Mouse (Mus musculus): ENCODE measurements around the gene Mast1.

Mast1 gene

DNA sequence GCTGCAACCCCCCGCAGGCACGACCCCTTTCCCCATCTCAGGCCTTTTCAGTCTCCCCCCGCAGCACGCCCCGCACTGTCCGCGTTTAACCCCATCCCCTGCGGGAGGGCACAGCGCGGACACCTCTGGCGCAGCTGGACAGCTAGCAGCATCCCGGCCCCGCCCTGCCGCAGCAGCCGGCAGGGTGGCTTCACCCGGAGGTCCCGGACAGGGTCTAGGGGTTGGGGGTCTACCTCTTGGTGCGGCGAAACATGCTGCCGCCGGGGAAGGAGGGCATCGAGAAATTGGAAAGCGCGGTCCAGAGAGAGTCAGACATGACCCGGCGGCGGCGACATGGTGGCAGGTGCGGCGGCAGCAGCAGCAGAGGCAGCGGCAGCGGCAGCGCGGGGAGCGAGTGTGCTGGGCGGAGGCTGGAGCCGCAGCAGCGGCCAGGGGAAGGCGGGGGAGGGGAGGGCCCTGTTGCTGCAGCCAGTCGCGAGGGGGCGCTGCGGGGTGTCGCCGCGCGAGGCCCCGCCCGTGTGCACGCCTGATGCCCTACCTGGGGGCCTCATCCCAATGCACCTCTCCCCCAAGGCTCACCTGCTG lies at the start of gene Mast1:
Mast1 (minus strand) TSS at position 398 of the 585 bp plus-strand sequence.
- no peak for DNase-seq

DNA sequence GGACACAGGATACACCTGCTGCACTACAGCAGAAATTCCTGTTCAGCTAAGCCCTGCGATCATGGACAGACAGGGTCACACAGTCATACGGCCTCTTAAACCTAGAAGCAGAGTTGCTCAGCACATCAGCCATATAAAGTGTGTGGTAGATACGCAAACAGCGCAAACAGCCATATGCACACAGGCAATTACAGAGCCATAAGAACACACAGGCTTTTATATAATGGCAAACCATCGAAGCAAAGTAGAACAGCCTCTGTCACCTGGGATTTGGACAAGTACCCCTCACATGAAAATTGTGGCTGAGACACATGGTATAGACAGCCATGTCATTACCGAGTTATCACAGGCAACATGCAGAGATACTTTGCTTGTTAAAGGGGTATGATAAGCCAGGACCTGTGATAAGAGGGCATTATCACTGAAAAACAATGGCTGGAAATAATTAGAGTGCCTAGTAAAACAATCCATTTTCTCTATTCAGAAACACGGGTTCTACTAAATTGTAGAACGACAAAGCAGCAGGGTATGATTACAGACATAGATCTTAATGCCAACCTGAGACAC lies 49.3 kb upstream of the Mast1 start:
- DNase-seq, result no peak

DNA sequence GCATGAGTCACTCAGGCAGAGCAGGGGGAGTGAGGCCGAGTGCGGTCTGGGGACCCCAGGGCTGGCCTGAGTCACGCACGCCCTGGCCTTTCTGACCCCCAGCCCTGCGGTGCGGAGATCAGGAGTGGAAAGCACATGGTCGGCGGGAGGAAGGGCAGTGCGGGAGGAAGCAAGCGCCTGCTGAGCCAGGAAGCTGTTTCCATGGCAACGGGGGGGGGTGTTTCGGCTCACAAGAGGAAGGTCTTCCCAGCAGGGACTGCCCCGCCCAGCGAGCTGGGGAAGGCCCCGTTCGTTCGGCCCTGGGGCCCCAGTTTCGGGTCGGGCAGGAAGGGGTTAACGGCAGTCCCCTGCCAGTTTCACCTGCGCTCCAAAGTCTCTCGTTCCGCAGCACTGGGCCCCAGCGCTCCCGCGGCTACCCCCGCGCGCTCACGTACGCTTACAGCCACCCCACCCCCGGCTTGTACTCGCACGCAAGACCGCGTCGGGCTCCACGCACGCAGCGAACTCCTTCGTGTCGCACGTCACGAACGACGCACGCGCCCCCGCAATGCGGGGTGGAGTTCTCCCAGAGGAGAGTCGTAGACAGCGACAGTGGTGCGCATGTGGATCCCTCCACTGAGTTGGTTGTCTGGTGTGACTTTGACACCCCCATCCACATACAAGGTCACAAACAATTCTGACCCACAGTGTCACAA lies 48.7 kb upstream of the Mast1 start:
- peak; percentile 93 for DNase-seq

DNA sequence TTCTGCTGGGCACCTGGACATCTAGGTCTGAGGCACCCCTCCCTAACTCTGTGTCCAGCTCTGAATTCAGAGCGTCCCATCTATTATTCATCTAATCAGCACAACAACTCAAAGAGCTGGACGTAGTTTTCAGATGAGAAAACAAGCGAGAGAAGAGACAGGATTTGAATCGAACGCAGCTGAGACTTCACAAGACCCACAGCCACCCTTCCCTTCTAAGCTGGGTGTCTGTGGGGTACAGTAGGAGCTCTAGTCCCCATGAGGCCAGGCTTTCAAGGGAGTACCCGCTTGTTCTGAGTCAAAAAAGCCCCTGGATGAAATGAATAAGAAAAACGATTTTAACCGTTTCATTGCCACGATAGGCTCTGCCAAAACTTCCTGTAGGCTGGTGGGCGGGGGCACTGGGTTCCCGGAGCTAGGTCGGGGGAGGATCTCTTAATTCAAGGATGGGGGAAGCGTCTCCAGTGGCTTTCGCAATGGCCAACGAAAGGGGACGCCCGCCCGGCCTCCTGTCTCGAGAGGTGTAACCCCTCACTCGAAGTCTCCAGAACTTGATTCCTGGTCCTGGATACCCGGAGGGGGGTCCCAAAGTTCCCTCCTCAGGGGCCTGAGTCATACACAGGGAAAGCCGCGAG lies 48.0 kb upstream of the Mast1 start:
- DNase-seq, result no peak

DNA sequence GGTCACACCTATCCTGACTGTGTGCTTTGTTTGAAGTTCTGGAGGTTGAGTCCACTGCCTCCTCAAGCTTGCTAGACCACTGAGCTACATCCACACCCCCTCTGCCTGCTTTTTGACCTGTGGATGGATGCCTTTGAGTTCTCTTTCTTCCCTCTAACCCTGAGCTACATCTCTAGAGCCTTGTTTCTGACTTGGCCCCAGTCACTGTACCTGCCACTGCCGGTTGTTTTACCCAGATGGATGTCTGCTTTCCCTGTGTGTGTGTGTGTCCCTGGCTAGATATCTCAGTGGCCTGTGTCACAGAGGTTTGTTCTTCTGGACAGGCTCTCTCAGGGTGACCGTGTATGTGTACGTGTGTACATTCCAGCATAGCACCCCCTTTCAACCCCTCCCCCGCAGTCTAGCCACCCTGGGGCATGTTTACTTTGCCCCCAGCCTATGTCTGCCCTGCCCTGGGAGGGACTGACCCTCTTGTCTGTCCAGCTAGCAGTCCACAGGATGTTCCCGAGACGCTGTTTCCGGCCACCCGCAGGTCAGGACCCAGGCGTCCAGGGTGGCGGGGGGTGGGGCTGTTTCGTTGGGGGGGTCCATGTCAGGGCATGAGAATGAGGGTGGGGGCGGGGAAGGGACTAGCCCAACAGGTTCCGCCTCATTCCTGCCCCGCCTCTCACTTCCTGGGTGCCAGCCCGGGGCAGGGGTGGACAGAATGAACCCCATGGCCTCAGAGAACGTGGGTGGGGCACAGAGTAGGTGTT lies 47.3 kb upstream of the Mast1 start:
- peak; percentile 82 for DNase-seq

DNA sequence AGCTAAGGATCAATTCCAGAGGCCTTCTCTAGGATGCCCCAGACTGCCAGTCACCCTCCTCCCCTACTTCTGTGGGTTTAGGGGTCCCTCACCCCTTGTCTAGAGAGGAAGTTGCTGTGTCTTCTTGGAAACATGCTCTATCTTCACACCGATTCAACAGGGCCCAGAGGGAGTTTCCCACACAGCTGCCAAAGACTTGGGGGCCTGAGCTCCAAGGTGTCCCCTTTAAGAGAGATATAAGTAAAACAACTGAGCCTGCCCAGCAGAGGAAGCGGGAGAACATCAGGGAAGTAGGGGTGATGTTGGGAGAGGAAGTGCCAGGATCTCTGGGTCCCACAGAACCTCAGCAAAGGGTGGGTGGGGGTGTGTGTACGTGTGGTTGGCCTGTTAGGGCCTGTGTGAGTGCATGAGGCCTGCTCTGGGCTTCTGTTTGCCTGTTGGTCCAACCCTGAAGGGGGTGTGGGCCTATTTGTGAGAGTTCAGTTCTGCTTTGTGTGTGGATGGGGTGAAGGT lies 45.4 kb upstream of the Mast1 start:
- DNase-seq, result no peak

DNA sequence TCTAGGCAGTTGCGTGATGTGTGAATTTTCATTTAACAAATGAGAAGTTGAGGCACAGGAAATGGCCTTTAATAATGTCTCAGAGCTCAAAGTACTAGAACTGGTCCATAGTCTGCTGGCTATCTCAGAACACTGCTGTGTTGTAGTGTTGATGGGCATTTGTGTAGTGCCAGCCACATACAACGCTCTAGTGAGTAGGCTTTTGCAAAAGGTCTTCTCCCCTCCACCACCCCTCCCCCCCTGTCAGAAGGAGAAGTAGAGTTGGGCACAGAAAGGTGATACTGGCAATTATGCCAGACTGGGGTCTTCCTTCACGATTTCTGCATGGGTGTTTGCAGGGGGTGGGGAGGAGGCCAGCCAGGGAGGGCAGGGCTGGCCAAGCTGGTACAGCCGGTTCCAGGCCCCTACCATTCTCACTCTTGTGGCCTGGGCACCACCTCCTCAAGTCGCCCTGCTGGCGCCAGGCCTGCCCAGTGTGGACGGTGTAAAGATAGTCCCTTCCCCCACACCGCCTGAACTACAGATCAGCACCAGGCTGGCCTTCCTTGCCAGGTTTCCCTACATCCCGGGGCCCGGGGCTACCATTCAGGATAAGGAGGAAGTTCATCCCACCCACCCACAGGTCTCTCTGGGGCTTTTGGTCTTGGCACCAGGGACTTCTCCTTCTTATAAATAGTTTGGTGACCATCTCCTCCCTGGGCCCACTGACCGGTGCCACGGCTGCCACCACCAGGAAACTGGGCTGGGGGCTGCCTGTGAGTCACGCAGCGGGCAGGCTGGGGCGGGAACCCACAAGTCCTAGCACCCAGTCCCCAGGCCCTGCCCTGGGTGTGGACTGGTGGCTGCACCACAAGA lies 44.7 kb upstream of the Mast1 start:
- DNase-seq, result peak; percentile 77

DNA sequence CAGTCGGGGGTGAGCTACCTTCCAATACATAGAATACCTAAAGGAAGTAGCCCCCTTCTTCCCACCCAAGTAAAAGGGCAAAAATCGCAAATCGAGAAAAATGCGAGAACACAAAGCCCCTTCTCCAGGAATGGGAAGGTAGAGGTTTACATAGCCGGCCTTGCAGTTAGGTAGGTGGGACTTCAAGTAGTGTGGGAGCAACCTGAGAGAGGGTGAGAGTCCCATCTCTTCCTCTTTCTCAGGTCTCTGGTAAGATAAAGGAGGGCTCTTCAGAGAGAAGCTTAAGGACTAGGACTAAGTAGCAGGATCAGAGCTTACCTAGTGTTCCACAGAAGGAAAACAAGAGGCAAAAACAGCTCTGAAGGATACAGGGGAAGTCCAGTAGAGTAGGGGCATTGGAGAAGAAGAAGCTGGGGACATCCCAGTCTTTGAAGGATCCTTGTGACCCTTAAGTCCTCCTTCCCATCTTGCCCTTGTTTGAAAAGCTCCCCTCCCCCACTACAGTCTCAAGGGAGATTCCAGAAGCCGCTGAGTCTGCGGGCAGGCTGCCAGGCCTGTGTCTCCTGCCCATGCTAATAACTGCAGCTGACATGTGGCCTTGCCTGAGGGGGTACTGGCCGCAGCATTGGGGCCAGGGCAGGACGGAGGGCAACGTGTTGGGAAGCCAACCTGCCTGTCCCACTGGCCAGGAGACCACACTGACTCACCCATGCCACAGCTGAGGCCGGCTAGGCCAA lies 43.6 kb upstream of the Mast1 start:
- DNase-seq, result peak; percentile 96

DNA sequence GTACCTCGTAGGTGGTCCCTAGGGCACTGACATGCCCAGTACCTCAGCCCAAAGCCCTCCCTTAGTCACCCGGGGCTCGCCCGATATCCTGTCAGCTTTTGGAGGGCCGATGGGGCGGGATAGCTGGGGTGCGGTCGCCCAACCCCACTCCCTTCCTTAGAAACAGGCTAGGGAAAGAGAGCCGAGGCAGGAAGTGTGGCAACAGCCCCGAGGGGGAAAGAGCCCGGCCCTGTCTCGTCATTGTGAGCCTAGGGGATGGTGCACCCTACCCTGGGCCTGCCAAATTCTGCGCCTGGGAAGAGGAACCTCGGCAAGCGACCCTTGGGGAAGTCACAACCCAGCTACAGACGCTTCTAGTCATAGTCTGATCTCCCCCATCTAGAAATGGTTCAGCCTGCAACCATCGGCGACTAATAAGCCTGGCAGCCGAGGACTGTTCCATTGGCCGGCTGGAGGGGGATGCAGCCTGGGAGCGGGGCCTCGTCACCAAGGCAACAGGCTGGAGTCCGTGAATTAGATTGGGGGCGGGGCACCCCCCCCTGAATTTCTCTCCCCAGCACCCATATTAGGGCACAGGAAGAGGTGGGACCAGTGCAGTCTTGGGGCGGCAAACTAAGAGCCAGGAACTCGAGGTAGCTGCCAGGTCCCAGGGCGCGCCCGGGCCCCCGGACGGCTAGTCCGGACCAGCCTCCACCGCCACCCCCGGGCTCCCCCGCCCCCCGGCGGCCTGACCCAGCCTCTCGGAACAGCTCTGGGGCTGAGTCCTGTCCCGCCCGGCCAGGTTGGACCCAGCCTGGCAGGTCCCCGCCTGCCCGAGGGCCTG lies 42.7 kb upstream of the Mast1 start:
- peak; percentile 98 for DNase-seq

DNA sequence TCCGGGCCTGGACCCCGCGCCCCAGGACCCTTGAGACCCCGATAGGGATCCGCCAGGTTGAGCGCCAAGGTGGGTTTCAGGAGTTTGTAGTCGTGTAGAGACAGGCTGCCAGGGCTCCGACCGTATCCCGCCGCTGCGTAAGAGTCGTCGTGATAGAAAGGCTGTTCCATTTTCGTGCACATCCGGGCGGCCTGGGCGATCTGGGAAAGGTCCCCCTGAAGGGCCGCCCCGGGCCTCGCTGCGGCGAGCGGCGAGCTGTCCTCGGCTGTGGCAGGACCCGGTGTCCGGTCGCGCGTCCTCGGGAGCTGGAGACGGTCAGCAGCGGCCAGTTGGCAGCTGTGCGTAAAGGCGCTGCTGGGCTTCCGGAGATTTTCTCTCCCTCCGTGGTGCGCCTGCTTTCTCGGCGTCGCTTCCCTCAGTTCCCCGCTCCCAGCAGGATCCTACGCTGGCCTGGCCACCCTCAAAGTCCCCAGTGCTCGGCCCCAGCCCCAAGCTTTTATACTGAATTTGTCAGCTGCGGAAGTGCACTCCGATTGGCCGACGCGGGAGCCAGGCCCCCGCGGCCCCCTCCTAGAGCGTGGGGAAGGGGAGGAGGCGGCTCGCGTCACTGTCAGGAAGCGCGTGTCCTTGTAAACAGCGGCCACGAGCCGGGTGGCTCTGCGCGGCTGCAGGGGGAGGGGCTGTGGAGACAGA lies 41.2 kb upstream of the Mast1 start, which contains the start of gene Junb:
Junb (minus strand) TSS at position 471 of the 693 bp plus-strand sequence.
- peak; percentile 97 for DNase-seq

DNA sequence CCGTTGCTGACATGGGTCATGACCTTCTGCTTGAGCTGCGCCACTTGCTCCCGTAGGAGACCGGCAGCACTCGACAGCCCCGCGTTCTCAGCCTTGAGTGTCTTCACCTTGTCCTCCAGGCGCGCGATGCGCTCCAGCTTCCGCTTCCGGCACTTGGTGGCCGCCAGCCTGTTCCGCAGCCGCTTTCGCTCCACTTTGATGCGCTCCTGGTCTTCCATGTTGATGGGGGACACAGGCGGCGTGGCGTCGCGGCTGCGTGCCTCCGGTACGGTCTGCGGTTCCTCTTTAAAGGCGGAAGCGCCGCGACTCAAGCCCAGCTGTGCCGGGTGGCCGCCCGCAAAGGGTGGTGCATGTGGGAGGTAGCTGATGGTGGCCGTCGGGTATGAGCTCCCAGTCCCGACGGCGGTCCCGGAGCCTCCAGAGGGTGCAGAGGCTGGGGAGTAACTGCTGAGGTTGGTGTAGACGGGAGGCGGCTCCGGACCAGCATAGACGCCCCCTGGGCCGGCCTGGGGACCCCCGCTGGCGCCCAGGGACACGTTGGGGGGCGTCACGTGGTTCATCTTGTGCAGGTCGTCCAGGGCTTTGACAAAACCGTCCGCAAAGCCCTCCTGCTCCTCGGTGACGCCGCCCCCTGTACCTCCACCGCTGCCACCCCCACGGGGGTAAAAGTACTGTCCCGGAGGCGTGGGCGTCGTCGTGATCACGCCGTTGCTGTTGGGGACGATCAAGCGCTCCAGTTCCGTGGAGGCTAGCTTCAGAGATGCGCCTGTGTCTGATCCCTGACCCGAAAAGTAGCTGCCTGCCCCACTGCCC lies 40.5 kb upstream of the Mast1 start:
- DNase-seq, result peak; percentile 70

DNA sequence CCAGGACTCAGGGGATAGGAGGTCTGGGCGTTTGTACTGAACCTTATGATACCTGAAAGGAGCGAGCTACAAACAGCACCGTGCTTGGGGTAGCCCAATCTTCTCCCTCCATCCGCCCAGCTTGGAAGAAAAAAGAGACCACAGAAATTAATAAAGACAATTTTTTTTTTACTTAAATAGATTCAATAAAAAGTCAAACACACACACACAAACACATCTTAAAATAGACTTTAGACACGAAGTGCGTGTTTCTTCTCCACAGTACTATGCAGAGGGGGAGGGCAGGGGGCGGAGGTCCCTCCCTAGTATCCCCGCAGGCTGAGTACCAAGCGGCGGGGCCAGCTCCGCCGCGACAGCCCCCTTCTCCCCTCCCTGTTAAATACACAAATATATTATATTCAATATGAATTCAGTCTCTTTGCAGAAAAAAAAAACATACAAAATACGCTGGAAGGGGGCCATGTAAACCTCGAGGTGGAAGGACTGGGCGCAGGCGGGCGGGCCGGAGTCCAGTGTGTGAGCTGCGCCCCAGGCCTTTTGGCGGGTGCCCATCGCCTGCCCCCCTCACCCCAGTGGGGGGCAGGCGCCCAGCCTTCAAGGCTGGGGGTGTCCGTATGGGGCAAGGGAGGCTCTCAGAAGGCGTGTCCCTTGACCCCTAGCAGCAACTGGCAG lies 39.7 kb upstream of the Mast1 start:
- DNase-seq, result no peak

DNA sequence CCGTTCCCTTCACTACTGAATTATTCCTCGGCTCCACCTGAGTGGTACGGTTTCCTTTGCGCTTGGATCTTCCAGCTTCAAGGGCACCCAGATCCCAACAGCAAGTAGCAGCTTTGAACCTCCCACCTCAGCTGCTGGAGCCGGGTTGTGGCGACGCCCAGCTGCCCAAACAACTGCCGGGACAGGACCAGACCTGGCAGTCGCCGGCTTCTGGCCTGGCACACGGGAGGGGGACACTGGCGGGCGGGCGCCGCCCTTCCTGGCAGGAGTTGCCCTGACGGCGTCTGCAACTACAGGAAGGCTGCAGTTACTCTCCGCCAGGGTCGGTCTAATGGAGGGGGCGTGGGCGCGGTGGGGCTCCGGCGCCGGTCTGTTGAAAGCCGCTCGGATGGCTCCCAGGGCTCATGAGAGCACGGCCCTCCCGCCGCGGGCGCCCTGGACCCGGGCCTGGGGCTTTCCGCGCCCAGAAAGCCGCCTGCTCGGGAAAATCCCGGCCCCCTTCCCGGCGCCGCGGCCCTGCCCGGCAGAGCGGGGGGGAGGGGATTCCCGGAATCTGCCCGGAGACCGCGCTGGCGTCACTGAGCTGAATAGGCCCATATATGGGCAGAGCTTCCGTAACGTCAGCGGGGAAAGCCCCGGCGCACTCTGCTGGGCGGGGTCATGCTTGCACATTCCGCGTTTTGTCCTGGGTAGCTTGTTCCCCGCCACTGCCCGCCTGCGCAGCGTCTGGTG lies 39.0 kb upstream of the Mast1 start:
- peak; percentile 95 for DNase-seq

DNA sequence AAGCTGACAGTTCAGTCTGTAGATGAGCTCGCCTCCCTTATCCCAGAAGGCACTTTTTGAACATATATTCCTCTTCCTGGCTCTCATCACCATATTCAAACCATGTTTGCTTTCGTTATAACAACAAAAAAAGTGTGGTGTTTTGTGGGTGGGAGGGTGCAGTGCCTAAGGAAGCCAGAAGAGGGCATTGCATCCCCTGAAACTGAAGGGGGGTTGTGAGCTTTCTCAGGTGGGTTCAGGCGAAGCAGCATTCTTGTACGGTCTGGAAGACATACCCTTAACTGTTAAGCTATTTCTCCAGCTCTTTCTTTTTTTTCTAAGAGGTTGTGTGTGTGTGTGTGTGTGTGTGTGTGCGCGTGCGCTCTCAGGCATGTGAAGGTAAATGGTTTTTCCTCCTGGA lies 38.3 kb upstream of the Mast1 start:
- DNase-seq, result peak; percentile 59

DNA sequence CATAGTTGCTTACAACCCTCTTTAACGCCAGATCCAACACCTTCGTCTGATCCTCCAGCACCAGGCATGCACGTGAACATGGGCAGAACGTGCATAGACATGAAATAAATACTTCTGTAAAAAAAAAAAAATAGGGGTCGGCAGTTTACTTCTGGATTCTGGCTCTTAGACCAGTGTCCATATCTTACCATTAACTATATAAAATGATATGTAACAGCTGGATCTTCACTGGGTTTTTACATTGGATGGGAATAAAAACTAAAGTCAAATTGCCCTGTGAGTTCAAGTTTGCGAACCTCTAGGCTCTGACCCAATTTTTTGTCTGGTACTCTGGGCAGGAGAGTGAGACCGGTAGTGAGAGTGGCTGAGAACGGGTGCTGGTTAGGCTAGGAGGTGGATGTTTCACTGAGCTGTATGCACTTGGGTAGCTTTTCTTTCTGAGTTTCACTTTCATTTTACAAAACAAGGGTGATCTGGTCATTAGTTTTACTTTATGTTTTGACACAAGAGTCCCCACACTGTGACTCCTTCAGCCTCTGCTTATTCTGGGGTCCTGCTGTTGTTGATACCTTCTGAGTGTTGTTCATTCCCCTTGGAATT lies 37.5 kb upstream of the Mast1 start:
- no peak for DNase-seq

DNA sequence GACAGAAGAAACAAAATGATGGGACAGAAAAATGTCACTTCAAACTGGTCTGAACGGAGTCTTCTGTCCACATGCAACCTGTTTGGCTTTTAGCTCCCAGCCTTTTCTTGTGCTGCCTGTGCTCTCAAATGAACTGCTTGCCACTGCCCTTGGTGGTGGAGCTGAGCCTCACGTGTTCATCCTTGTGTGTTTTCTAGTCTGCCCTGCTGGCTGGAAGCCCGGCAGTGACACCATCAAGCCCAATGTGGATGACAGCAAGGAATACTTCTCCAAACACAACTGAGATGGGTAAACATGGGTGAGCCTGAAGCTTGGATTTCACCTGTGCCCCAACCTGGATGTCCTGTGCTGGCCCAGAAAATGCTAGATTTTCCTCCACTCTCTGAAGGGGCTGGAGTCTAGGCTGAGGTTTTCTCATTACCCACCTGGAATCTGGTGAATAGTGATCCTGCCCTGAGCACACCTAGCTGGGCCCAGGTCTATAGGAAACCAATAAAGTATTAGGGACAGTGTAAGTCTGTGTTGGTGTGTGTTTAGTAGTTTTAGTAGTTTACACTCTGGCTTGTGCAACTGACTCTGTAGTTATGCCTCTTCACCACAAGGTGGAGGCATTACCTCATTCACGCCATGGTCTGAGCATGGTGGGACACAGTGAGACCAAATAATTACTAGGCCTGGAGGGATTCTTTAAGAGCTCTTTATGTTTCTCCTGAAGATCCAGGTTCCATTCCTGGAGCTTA lies 36.8 kb upstream of the Mast1 start:
- peak; percentile 74 for DNase-seq

Data from kidney, adult 11 months (tissue).